In the genomic region with DNA sequence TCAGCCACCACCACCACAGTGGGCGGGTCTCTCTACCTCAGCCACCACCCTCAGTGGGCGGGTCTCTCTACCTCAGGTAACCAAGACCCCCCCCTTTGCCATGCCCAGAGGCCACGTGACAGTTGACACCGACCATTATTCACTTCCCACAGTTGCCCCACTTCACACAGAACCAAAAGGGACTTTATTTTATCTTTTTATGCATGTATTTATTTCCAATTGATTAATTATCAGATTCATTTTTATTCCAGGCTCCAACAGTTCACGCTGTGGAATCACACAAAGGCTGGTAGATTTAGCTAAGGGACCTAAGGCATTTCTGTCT, we compare ENCODE assay signal across 7 mouse cellular contexts.
DNase-seq lines count a peak whose midpoint lies in the region; ATAC-seq and TF ChIP-seq lines count a peak whose summit lies in the region.

No protein-coding gene starts in this region.

- peak overlapping the region; percentile 46 for H3K4me3 ChIP-seq in lung, postnatal 0 days (ENCODE audit: low read depth, low read length)
- no peak overlapping the region for H3K4me3 ChIP-seq in forebrain, embryonic 13.5 days
- peak overlapping the region; percentile 43 for H3K4me3 ChIP-seq in limb, embryonic 13.5 days
- peak overlapping the region; percentile 44 for H3K4me3 ChIP-seq in stomach, embryonic 15.5 days (replicated peaks)

- TF ChIP-seq EP300 in lung, postnatal 0 days (IDR thresholded peaks at IDR 0.05): no peak

- H3K4me1 ChIP-seq in lung, postnatal 0 days (ENCODE audit: insufficient read depth, low read depth, low read length): 0 out of 2 replicates have a peak, but pooled peaks cover 3% of the 10 kb centered on the region
- peaks cover 11% of the 10 kb centered on the region for H3K4me1 ChIP-seq in forebrain, embryonic 13.5 days
- peaks cover 10% of the 10 kb centered on the region for H3K4me1 ChIP-seq in limb, embryonic 13.5 days
- 0 out of 2 replicates have a peak, but pooled peaks cover 10% of the 10 kb centered on the region for H3K4me1 ChIP-seq in stomach, embryonic 15.5 days

- DNase-seq in lung, postnatal 0 days (ENCODE audit: low spot score): peak; percentile 88
- no peak for DNase-seq in lung, postnatal 36 days
- no peak for DNase-seq in frontal cortex, adult 2 months (ENCODE audit: extremely low spot score in 1 of 2, low spot score in 1 of 2)
- DNase-seq in natural killer cell, adult 2 months (ENCODE audit: low spot score in 2 of 2): no peak

- H3K9ac ChIP-seq in lung, postnatal 0 days (replicated peaks; ENCODE audit: low read depth): no peak overlapping the region
- no peak overlapping the region for H3K9ac ChIP-seq in forebrain, embryonic 13.5 days
- H3K9ac ChIP-seq in limb, embryonic 13.5 days: no peak overlapping the region
- no peak overlapping the region for H3K9ac ChIP-seq in stomach, embryonic 15.5 days

- 10% methylated on average over 5 of the region's 5 CpGs for WGBS in lung, postnatal 0 days
- 9% methylated on average over 5 of the region's 5 CpGs for WGBS in forebrain, embryonic 13.5 days
- 12% methylated on average over 5 of the region's 5 CpGs for WGBS in limb, embryonic 13.5 days
- 13% methylated on average over 5 of the region's 5 CpGs for WGBS in stomach, embryonic 15.5 days

- H3K27me3 ChIP-seq in lung, postnatal 0 days (replicated peaks; ENCODE audit: insufficient read depth, low read length): no peaks in the 10 kb centered on the region
- peaks cover 28% of the 10 kb centered on the region for H3K27me3 ChIP-seq in forebrain, embryonic 13.5 days
- H3K27me3 ChIP-seq in limb, embryonic 13.5 days: peaks cover 14% of the 10 kb centered on the region; the same call in 1 of the 2 replicates
- H3K27me3 ChIP-seq in stomach, embryonic 15.5 days (replicated peaks): no peaks in the 10 kb centered on the region

- peak overlapping the region; percentile 77 for H3K4me2 ChIP-seq in lung, postnatal 0 days (replicated peaks; ENCODE audit: low read depth, low read length)
- H3K4me2 ChIP-seq in forebrain, embryonic 13.5 days: peak overlapping the region; percentile 56
- peak overlapping the region; percentile 72 for H3K4me2 ChIP-seq in limb, embryonic 13.5 days (replicated peaks)
- peak overlapping the region; percentile 74 for H3K4me2 ChIP-seq in stomach, embryonic 15.5 days

- TF ChIP-seq CTCF in lung, postnatal 0 days (IDR thresholded peaks at IDR 0.05): no peak

- H3K9me3 ChIP-seq in lung, postnatal 0 days (ENCODE audit: low read length): no peaks in the 10 kb centered on the region
- no peaks in the 10 kb centered on the region for H3K9me3 ChIP-seq in forebrain, embryonic 13.5 days (replicated peaks)
- H3K9me3 ChIP-seq in limb, embryonic 13.5 days: no peaks in the 10 kb centered on the region
- no peaks in the 10 kb centered on the region for H3K9me3 ChIP-seq in stomach, embryonic 15.5 days

- H3K27ac ChIP-seq in lung, postnatal 0 days (ENCODE audit: low read length): no peak overlapping the region
- H3K27ac ChIP-seq in forebrain, embryonic 13.5 days: no peak overlapping the region
- H3K27ac ChIP-seq in limb, embryonic 13.5 days: no peak overlapping the region
- H3K27ac ChIP-seq in stomach, embryonic 15.5 days: no peak overlapping the region

- ATAC-seq in lung, postnatal 0 days: no peak
- no peak for ATAC-seq in forebrain, embryonic 13.5 days
- ATAC-seq in limb, embryonic 13.5 days (ENCODE audit: low FRiP score, low read depth): no peak
- ATAC-seq in stomach, embryonic 15.5 days (ENCODE audit: insufficient read depth, low FRiP score, low read depth): no peak

- H3K36me3 ChIP-seq in lung, postnatal 0 days (ENCODE audit: insufficient read depth, low read length): no peaks in the 10 kb centered on the region
- no peaks in the 10 kb centered on the region for H3K36me3 ChIP-seq in forebrain, embryonic 13.5 days (ENCODE audit: poor library complexity, severe bottlenecking)
- no peaks in the 10 kb centered on the region for H3K36me3 ChIP-seq in limb, embryonic 13.5 days
- no peaks in the 10 kb centered on the region for H3K36me3 ChIP-seq in stomach, embryonic 15.5 days
